Mouse (Mus musculus) forebrain, embryonic 11.5 days (tissue): ENCODE results near the gene Relb. TPM values are rescaled to one million over a fixed set of nuclear protein-coding genes. Genes with fewer than 3 reads are reported as not detected.

ENCODE experiments used
- ATAC-seq: fragments of 200-750 bp; cut with Nextera tagmentation; replicated peaks from 2 replicates; pipeline ENCODE4 v1.8.0; 2017; ENCODE audit warnings: moderate TSS enrichment; ENCODE audit not compliant: low FRiP score
- DNase-seq: peaks from one replicate; pipeline ENCODE4 v3.0.0-alpha.2; 2017; ENCODE audit warnings: low spot score
- H3K27ac ChIP-seq: fragments of 300-500 bp; sonication (generic); 2 replicates; pipeline ENCODE4 v1.5.1; 2014; ENCODE audit warnings: low read depth, low read length
- H3K27me3 ChIP-seq: fragments of 300-500 bp; sonication (generic); 2 replicates; pipeline ENCODE4 v1.6.1; 2014; ENCODE audit warnings: mild to moderate bottlenecking, low read length, mixed read lengths; ENCODE audit not compliant: control insufficient read depth, insufficient read depth
- H3K36me3 ChIP-seq: fragments of 300-500 bp; sonication (generic); 2 replicates; pipeline ENCODE4 v1.6.1; 2014; ENCODE audit warnings: mild to moderate bottlenecking, low read length, moderate library complexity, mixed read lengths; ENCODE audit not compliant: control insufficient read depth, insufficient read depth
- H3K4me1 ChIP-seq: fragments of 300-500 bp; sonication (generic); replicated peaks from 2 replicates; pipeline ENCODE4 v1.6.1; 2014; ENCODE audit warnings: low read length, mixed read lengths; ENCODE audit not compliant: control insufficient read depth, insufficient read depth
- H3K4me2 ChIP-seq: fragments of 300-500 bp; sonication (generic); 2 replicates; pipeline ENCODE4 v1.6.1; 2014; ENCODE audit warnings: low read depth, mild to moderate bottlenecking, low read length, moderate library complexity, mixed read lengths; ENCODE audit not compliant: severe bottlenecking
- H3K4me3 ChIP-seq: fragments of 300-500 bp; sonication (generic); 2 replicates; pipeline ENCODE4 v1.5.1; 2014; ENCODE audit warnings: low read depth, low read length
- H3K9ac ChIP-seq: fragments of 300-500 bp; sonication (generic); 2 replicates; pipeline ENCODE4 v1.6.1; 2014; ENCODE audit warnings: low read length
- H3K9me3 ChIP-seq: fragments of 300-500 bp; sonication (generic); 2 replicates; pipeline ENCODE4 v1.6.1; 2016; ENCODE audit warnings: low read length, mixed read lengths; ENCODE audit not compliant: control insufficient read depth
- WGBS: fragments of 180-500 bp; shearing (Covaris S2); extraction: QIAGEN DNeasy Blood & Tissue Kit; methylation state at CpG from one replicate; pipeline ENCODE4 v1.1.7; 2014; 5-methylcytosine and 5-hydroxymethylcytosine counted together
- polyA plus RNA-seq: library from polyadenylated mRNA; unstranded; fragments of >200 nt; fragmentation: Nextera tagmentation; extraction: Ambion mirVana; gene quantifications from 2 replicates; pipeline ENCODE4 v1.2.1, GENCODE M21; 2014

The Relb gene
- polyA plus RNA-seq, 1 experiment from 2014 or later: 3.7 TPM

GRCm38 (mm10) chr7:19572926-19573775 is 56.1 kb downstream of the Relb start:
- Histone ChIP-seq H3K9me3 (no peaks in the 10 kb centered on the region), H3K27me3 (peaks cover 27% of the 10 kb centered on the region), H3K4me1 (peaks cover 13% of the 10 kb centered on the region), H3K27ac (peak overlapping the region; percentile 8; the same call in 1 of the 2 replicates), H3K36me3 (no peaks in the 10 kb centered on the region), H3K9ac (peak overlapping the region; percentile 74), H3K4me3 (peak overlapping the region; percentile 58), H3K4me2 (peak overlapping the region; percentile 77)
- ATAC-seq: peak; percentile 86
- peak; percentile 95 for DNase-seq
- under 1% methylated on average over 53 of the region's 53 CpGs for WGBS

- DNase-seq (no peak), ATAC-seq (no peak)
- Histone ChIP-seq H3K27me3 (peaks cover under 1% of the 10 kb centered on the region; the same call in 1 of the 2 replicates), H3K4me1 (peaks cover 4% of the 10 kb centered on the region), H3K4me3 (no peak overlapping the region), H3K9ac (no peak overlapping the region), H3K4me2 (no peak overlapping the region), H3K36me3 (peaks cover 8% of the 10 kb centered on the region; the same call in 1 of the 2 replicates), H3K9me3 (no peaks in the 10 kb centered on the region; the same call in 1 of the 2 replicates), H3K27ac (no peak overlapping the region)
- 79% methylated on average over 3 of the region's 3 CpGs for WGBS
Measured at GRCm38 (mm10) chr7:19569647-19570046, 59.6 kb downstream of the Relb start.

DNA sequence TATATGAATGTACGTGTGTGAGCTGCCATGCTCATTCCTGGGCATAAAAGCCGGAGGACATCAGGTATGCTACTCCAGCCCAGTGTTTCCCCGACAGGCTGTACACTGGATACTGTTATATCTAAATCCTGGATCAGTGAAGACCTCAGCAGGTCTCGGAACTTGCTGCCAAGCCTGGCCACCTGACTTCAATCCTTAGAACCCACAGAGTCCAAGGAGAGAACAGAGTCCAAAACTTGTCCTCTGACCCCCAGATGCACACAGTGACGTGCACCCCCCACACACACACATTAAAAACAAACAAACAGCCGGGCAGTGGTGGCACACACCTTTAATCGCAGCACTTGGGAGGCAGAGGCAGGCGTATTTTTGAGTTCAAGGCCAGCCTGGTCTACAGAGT is 61.8 kb downstream of the Relb start:
- H3K9ac ChIP-seq: no peak overlapping the region
- no peak overlapping the region for H3K4me2 ChIP-seq
- H3K4me1 ChIP-seq: peaks cover 7% of the 10 kb centered on the region
- ATAC-seq (no peak), DNase-seq (no peak)
- 92% methylated on average over 8 of the region's 8 CpGs for WGBS
- H3K36me3 ChIP-seq: peaks cover 11% of the 10 kb centered on the region; the same call in 1 of the 2 replicates
- no peaks in the 10 kb centered on the region; the same call in 1 of the 2 replicates for H3K9me3 ChIP-seq
- H3K4me3 ChIP-seq: no peak overlapping the region
- no peaks in the 10 kb centered on the region for H3K27me3 ChIP-seq
- H3K27ac ChIP-seq: no peak overlapping the region

DNA sequence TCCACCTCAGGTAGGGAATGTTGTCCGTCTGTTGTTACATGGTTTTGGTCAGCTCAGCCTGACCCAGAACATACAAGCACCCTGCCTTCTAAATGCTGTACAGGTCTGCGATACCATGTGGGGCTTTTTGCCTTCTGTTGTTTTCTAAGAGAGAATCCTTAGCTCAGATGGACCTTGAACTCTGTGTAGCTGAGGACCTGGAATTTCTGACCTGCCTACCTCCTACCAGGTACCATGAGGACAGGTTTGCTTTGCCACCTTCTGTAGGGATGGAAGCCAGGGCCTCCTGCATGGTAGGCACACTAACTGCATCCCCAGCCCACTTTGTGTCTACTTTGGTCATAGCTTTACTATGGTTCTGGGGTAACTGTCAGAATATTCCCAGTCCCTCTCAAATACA is 63.4 kb downstream of the Relb start:
- no peak overlapping the region for H3K9ac ChIP-seq
- H3K36me3 ChIP-seq: peaks cover 11% of the 10 kb centered on the region; the same call in 1 of the 2 replicates
- DNase-seq (no peak), ATAC-seq (no peak)
- peaks cover 4% of the 10 kb centered on the region; the same call in 1 of the 2 replicates for H3K4me1 ChIP-seq
- H3K4me3 ChIP-seq: no peak overlapping the region
- no peak overlapping the region for H3K27ac ChIP-seq
- 88% methylated on average over 2 of the region's 2 CpGs for WGBS
- no peaks in the 10 kb centered on the region for H3K27me3 ChIP-seq
- no peaks in the 10 kb centered on the region; the same call in 1 of the 2 replicates for H3K9me3 ChIP-seq
- no peak overlapping the region for H3K4me2 ChIP-seq

GRCm38 (mm10) chr7:19564455-19564854 is 64.8 kb downstream of the Relb start:
- DNase-seq (no peak), ATAC-seq (no peak)
- Histone ChIP-seq H3K9ac (no peak overlapping the region), H3K9me3 (no peaks in the 10 kb centered on the region; the same call in 1 of the 2 replicates), H3K4me1 (peaks cover 12% of the 10 kb centered on the region), H3K36me3 (peaks cover 11% of the 10 kb centered on the region; the same call in 1 of the 2 replicates), H3K4me2 (no peak overlapping the region), H3K4me3 (no peak overlapping the region), H3K27ac (no peak overlapping the region), H3K27me3 (no peaks in the 10 kb centered on the region)
- WGBS: 86% methylated on average over 4 of the region's 4 CpGs

- Histone ChIP-seq H3K27me3 (no peaks in the 10 kb centered on the region), H3K4me3 (no peak overlapping the region), H3K4me2 (no peak overlapping the region), H3K9me3 (no peaks in the 10 kb centered on the region; the same call in 1 of the 2 replicates), H3K27ac (no peak overlapping the region), H3K9ac (no peak overlapping the region), H3K4me1 (peaks cover 13% of the 10 kb centered on the region), H3K36me3 (peaks cover 11% of the 10 kb centered on the region; the same call in 1 of the 2 replicates)
- WGBS: 84% methylated on average over 3 of the region's 3 CpGs
- DNase-seq (no peak), ATAC-seq (no peak)
Measured at GRCm38 (mm10) chr7:19563884-19564283, 65.4 kb downstream of the Relb start.

DNA sequence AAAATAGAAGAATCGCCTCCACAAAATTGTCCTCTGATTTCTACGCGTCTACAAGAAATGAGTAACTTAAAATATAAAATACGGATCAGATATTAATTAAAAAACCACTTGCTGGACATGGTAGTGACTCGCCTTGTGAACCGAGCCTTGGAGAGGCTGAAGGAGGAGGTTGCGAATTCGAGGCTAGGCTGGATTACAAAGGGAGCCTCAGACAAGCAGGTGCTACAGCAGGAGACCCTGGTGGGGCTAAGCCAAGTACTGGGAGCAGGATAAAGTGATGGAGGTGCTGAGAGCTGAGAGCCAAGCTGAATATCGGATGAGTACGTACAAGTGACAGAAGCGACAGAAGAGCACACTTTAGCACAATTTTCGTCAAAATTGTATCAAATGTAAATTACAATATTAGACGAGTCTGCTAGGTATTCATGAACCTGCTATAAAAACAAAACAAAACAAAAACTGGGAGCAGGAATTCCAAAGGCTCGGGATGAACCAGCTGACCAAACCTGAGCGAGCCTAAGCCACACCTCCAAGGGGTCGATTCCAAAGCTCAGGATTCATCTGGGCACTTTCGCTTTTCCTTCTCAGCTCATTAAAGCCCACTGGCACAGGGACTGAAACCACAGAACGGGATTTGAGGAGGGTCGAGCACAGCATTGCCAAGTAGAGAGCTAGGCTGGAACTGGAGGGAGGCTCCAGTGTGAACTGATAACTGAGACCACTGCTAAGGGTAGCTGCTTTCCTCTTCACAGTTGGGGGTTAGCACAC is 66.4 kb downstream of the Relb start, which contains the start of gene Ppp1r37:
Gene Ppp1r37 (minus strand): TSS at position 434 of the 768 bp plus-strand sequence.
- peak within 1 kb of the TSS; percentile 99 for H3K4me2 ChIP-seq
- H3K27me3 ChIP-seq: no peaks in the 10 kb centered on the region
- WGBS: 1% methylated on average over 19 of the region's 19 CpGs
- H3K9me3 ChIP-seq: no peaks in the 10 kb centered on the region; the same call in 1 of the 2 replicates
- H3K9ac ChIP-seq: peak within 1 kb of the TSS; percentile 93
- ATAC-seq (peak; percentile 44; the same call in 1 of the 2 replicates), DNase-seq (no peak)
- H3K36me3 ChIP-seq: peaks cover 11% of the 10 kb centered on the region; the same call in 1 of the 2 replicates
- H3K4me1 ChIP-seq: peaks cover 14% of the 10 kb centered on the region
- peak within 1 kb of the TSS; percentile 86 for H3K27ac ChIP-seq
- H3K4me3 ChIP-seq: peak within 1 kb of the TSS; percentile 97
